Mouse (Mus musculus): ENCODE data around the gene Gm17409.

- TF ChIP-seq GABPA (IDR thresholded peaks at IDR 0.05; ENCODE audit: insufficient replicate concordance, low read depth, low read length) = no peak
- no peak for TF ChIP-seq POLR2A (IDR thresholded peaks at IDR 0.05; ENCODE audit: low read depth, low read length)
- TF ChIP-seq MAZ (IDR thresholded peaks at IDR 0.05; ENCODE audit: low read depth, low read length) = no peak
- no peak for TF ChIP-seq SIN3A (IDR thresholded peaks at IDR 0.05; ENCODE audit: low read length)
- no peak for TF ChIP-seq ELF1 (IDR thresholded peaks at IDR 0.05; ENCODE audit: low read depth, low read length)
- TF ChIP-seq IRF4 (IDR thresholded peaks at IDR 0.05; ENCODE audit: low read depth, low read length) = no peak
- no peak for TF ChIP-seq CTCF (conservative IDR thresholded peaks at IDR 0.05 in 1 of 2, IDR thresholded peaks at IDR 0.05 in 1 of 2; ENCODE audit: low read depth in 2 of 2, low read length in 2 of 2)
- TF ChIP-seq RCOR1 (conservative IDR thresholded peaks at IDR 0.05; ENCODE audit: low read depth, low read length) = no peak
- no peak for TF ChIP-seq TBP (conservative IDR thresholded peaks at IDR 0.05; ENCODE audit: low read depth, low read length)
- no peak for TF ChIP-seq MEF2A (IDR thresholded peaks at IDR 0.05; ENCODE audit: borderline replicate concordance, low read depth, low read length)
- TF ChIP-seq E2F4 (IDR thresholded peaks at IDR 0.05; ENCODE audit: insufficient replicate concordance, low read depth, low read length) = no peak
Observed at GRCm38 (mm10) chr2:58486441-58487278, 16.7 kb downstream of the Gm17409 start.

Data from CH12.LX (cell line).